Mouse (Mus musculus) CH12.LX (cell line): ENCODE results near the gene AC129217.1. TPM values are rescaled to one million over a fixed set of nuclear protein-coding genes. Genes with fewer than 3 reads are reported as not detected.
A peak's percentile ranks its signal among the peaks of the same experiment; 100 is the strongest.

Experiments used
- DNase-seq: peaks from one replicate; pipeline ENCODE4 v3.0.0-alpha.2; 2013; ENCODE audit errors: extremely low read depth
- H3K27ac ChIP-seq: 2 replicates; pipeline ENCODE4 v1.5.1; 2012; ENCODE audit warnings: low read depth, mild to moderate bottlenecking, control low read depth, moderate library complexity; ENCODE audit not compliant: insufficient read depth
- H3K27me3 ChIP-seq: replicated peaks from 2 replicates; pipeline ENCODE3; 2012; ENCODE audit warnings: inconsistent platforms
- H3K36me3 ChIP-seq, 2 experiments: replicated peaks in 1 of 2; 2 replicates each; pipeline versions ENCODE3 to v1.6.1; 2012; ENCODE audit warnings: inconsistent platforms in 1 of 2, low read length in 1 of 2, mild to moderate bottlenecking in 1 of 2, mixed read lengths in 1 of 2, moderate library complexity in 1 of 2; ENCODE audit not compliant: control insufficient read depth in 1 of 2, insufficient read depth in 1 of 2
- H3K4me1 ChIP-seq, 2 experiments: 2 replicates each; pipeline ENCODE4 v1.6.1; 2012; ENCODE audit warnings: inconsistent platforms in 1 of 2, moderate library complexity in 1 of 2; ENCODE audit not compliant: insufficient read depth in 2 of 2, control insufficient read depth in 1 of 2
- H3K4me2 ChIP-seq: 2 replicates; pipeline ENCODE4 v1.6.1; 2012; ENCODE audit warnings: low read depth, mild to moderate bottlenecking, control low read depth; ENCODE audit not compliant: poor library complexity, insufficient read depth, severe bottlenecking
- H3K4me3 ChIP-seq, 3 experiments: fragments of 150-350 bp in 1 of 3; sonication (generic) in 1 of 3; replicated peaks in 1 of 3; 2 replicates each; pipeline versions ENCODE3 to v1.5.1; 2011 to 2012; ENCODE audit warnings: low read depth in 2 of 3, low read length in 2 of 3, mild to moderate bottlenecking in 2 of 3, moderate library complexity in 2 of 3, control low read depth in 1 of 3, improper control_type of control experiment in 1 of 3, inconsistent platforms in 1 of 3, mixed read lengths in 1 of 3; ENCODE audit not compliant: poor library complexity in 1 of 3
- H3K79me2 ChIP-seq: replicated peaks from 2 replicates; pipeline ENCODE4 v1.6.1; 2012; ENCODE audit warnings: mild to moderate bottlenecking, moderate library complexity; ENCODE audit not compliant: control insufficient read depth, poor library complexity, insufficient read depth, severe bottlenecking; ENCODE audit errors: extremely low read depth
- H3K9ac ChIP-seq: 2 replicates; pipeline ENCODE4 v1.6.1; 2012; ENCODE audit warnings: low read depth, mild to moderate bottlenecking, control low read depth, moderate library complexity; ENCODE audit not compliant: insufficient read depth
- H3K9me3 ChIP-seq: replicated peaks from 2 replicates; pipeline ENCODE3; 2012; ENCODE audit warnings: low read length, inconsistent platforms, mixed read lengths
- BHLHE40 ChIP-seq: IDR thresholded peaks from 2 replicates; pipeline ENCODE4 v1.6.1; 2011; ENCODE audit warnings: mild to moderate bottlenecking, low read depth, low read length, improper control_type of control experiment
- CHD1 ChIP-seq: IDR thresholded peaks from 2 replicates; pipeline ENCODE4 v1.6.1; 2012; ENCODE audit warnings: low read depth, low read length, improper control_type of control experiment, inconsistent platforms
- E2F4 ChIP-seq: IDR thresholded peaks from 2 replicates; pipeline ENCODE4 v1.6.1; 2011; ENCODE audit warnings: low read depth, low read length, improper control_type of control experiment; ENCODE audit not compliant: insufficient replicate concordance
- ETS1 ChIP-seq: conservative IDR thresholded peaks from 2 replicates; pipeline ENCODE4 v1.6.1; 2012; ENCODE audit warnings: low read depth, mild to moderate bottlenecking, inconsistent platforms, low read length, improper control_type of control experiment, moderate library complexity
- JUN ChIP-seq: IDR thresholded peaks from 2 replicates; pipeline ENCODE4 v1.6.1; 2011; ENCODE audit warnings: low read depth, mild to moderate bottlenecking, low read length, improper control_type of control experiment, moderate library complexity; ENCODE audit not compliant: insufficient read depth
- MAFK ChIP-seq: IDR thresholded peaks from 2 replicates; pipeline ENCODE4 v1.6.1; 2011; ENCODE audit warnings: low read length, improper control_type of control experiment; ENCODE audit not compliant: insufficient replicate concordance
- MAX ChIP-seq: IDR thresholded peaks from 2 replicates; pipeline ENCODE4 v1.6.1; 2011; ENCODE audit warnings: low read length, improper control_type of control experiment
- MAZ ChIP-seq: IDR thresholded peaks from 2 replicates; pipeline ENCODE4 v1.6.1; 2012; ENCODE audit warnings: low read depth, mild to moderate bottlenecking, inconsistent platforms, low read length, improper control_type of control experiment, moderate library complexity
- MYC ChIP-seq: IDR thresholded peaks from 2 replicates; pipeline ENCODE4 v1.6.1; 2011; ENCODE audit warnings: low read depth, mild to moderate bottlenecking, improper control_type of control experiment, low read length
- NELFE ChIP-seq: IDR thresholded peaks from 2 replicates; pipeline ENCODE4 v1.6.1; 2011; ENCODE audit warnings: low read depth, low read length, improper control_type of control experiment
- POLR2A ChIP-seq: IDR thresholded peaks from 2 replicates; pipeline ENCODE4 v1.6.1; 2011; ENCODE audit warnings: low read depth, mild to moderate bottlenecking, improper control_type of control experiment, low read length
- POLR2AphosphoS2 ChIP-seq: IDR thresholded peaks from 2 replicates; pipeline ENCODE4 v1.6.1; 2011; ENCODE audit warnings: low read depth, low read length, improper control_type of control experiment
- RAD21 ChIP-seq: IDR thresholded peaks from 2 replicates; pipeline ENCODE4 v1.6.1; 2011; ENCODE audit warnings: low read depth, mild to moderate bottlenecking, low read length, improper control_type of control experiment, moderate library complexity
- SMC3 ChIP-seq: IDR thresholded peaks from 2 replicates; pipeline ENCODE4 v1.6.1; 2011; ENCODE audit warnings: low read depth, low read length, improper control_type of control experiment
- TBP ChIP-seq: conservative IDR thresholded peaks from 2 replicates; pipeline ENCODE4 v1.6.1; 2011; ENCODE audit warnings: low read depth, low read length, improper control_type of control experiment
- ZMIZ1 ChIP-seq: IDR thresholded peaks from 2 replicates; pipeline ENCODE4 v1.6.1; 2012; ENCODE audit warnings: low read depth, mild to moderate bottlenecking, inconsistent platforms, low read length, improper control_type of control experiment
- ZNF384 ChIP-seq: IDR thresholded peaks from 2 replicates; pipeline ENCODE4 v1.6.1; 2012; ENCODE audit warnings: low read depth, low read length, improper control_type of control experiment, inconsistent platforms
- dilution Hi-C: fragments of 300-500 bp; cut with MboI; formaldehyde crosslinking; loops from 2 replicates; pipeline ENCODE4 v1.14.3; 2020; ENCODE audit warnings: low sequenced_read_pairs; ENCODE audit not compliant: extremely low pct_unique_long_range_greater_than_20kb, extremely low pct_ligation_motif_present
- in situ Hi-C: fragments of 300-500 bp; cut with MboI; formaldehyde crosslinking; loops from 3 replicates; pipeline ENCODE4 v1.14.3; 2019; ENCODE audit warnings: low sequenced_read_pairs, low pct_ligation_motif_present, low pct_unique_long_range_greater_than_20kb, mixed read lengths
- polyA plus RNA-seq: library from polyadenylated mRNA; unstranded; fragments of >175 nt; gene quantifications from 2 replicates; pipeline ENCODE4 v1.2.1, GENCODE M21; 2012; ENCODE audit warnings: low read depth; ENCODE audit not compliant: insufficient read length
- total RNA-seq, 2 experiments: library from RNA; depleted of rRNA; stranded (reverse); fragments of 300-350 nt in 1 of 2; fragments of >200 nt in 1 of 2; gene quantifications; 2 replicates each; pipeline ENCODE4 v1.2.3; 2012 to 2014

The AC129217.1 gene
- total and polyA plus RNA-seq, 3 experiments: 0.25 to 77.4 (median 5.1) TPM

- in situ Hi-C loops: no loop called here
- peak overlapping the region; percentile 95; the same call in 1 of the 2 replicates for H3K9ac ChIP-seq
Measured at GRCm38 (mm10) chr19:8817001-8817400, 12.6 kb upstream of the AC129217.1 start.

GRCm38 (mm10) chr19:8818301-8818798 is 11.2 kb upstream of the AC129217.1 start:
- in situ Hi-C loops (no loop called here), dilution Hi-C loops (no loop called here)
- Histone ChIP-seq H3K9ac (peak overlapping the region; percentile 95), H3K27ac (peak overlapping the region; percentile 91), H3K9me3 (no peaks in the 10 kb centered on the region), H3K27me3 (no peaks in the 10 kb centered on the region), H3K36me3 (peaks cover 31 to 45% of the 10 kb centered on the region in 2 experiments), H3K79me2 (peaks cover 64% of the 10 kb centered on the region), H3K4me1 (peaks cover 10 to 42% of the 10 kb centered on the region in 2 experiments), H3K4me3 (peak overlapping the region; percentile 90 to 96 (median 91)), H3K4me2 (peak overlapping the region; percentile 93)
- TF ChIP-seq E2F4: no peak
- TF ChIP-seq ETS1: no peak
- TF ChIP-seq MAX: no peak
- TF ChIP-seq CHD1: no peak
- TF ChIP-seq ZMIZ1: no peak
- TF ChIP-seq TBP: no peak
- no peak for TF ChIP-seq MAZ
- TF ChIP-seq ZNF384: no peak
- no peak for TF ChIP-seq RAD21
- TF ChIP-seq POLR2AphosphoS2: no peak
- DNase-seq: no peak

More at GRCm38 (mm10) chr19:8817001-8817400, 12.6 kb upstream of the AC129217.1 start:
- Histone ChIP-seq H3K4me1 (peaks cover 10 to 34% of the 10 kb centered on the region in 2 experiments), H3K4me2 (peak overlapping the region; percentile 81), H3K27ac (no peak overlapping the region), H3K79me2 (peaks cover 55% of the 10 kb centered on the region), H3K4me3 (peak overlapping the region; percentile 22 to 31 (median 27)), H3K27me3 (no peaks in the 10 kb centered on the region), H3K36me3 (peaks cover 33 to 51% of the 10 kb centered on the region in 2 experiments), H3K9me3 (no peaks in the 10 kb centered on the region)
- no peak for TF ChIP-seq SMC3
- no peak for TF ChIP-seq NELFE
- TF ChIP-seq MYC: no peak
- no peak for TF ChIP-seq MAFK
- no peak for TF ChIP-seq JUN
- TF ChIP-seq BHLHE40: 0 out of 2 replicates have a peak, but pooled peaks have one; percentile 28
- 0 out of 2 replicates have a peak, but pooled peaks have one; percentile 29 for TF ChIP-seq POLR2A
- TF ChIP-seq ETS1: no peak
- dilution Hi-C loops: no loop called here
- no peak for DNase-seq
